Mouse (Mus musculus) kidney, postnatal 14 days (tissue): ENCODE data around the gene Prdm11.

Experiments
- DNase-seq: peaks from one replicate; pipeline ENCODE4 v3.0.0; 2022; ENCODE audit warnings: mixed read lengths

Gene Prdm11

GRCm38 (mm10) chr2:92917405-92918142 lies 128.4 kb downstream of the Prdm11 start:
- peak; percentile 71 for DNase-seq

DNA sequence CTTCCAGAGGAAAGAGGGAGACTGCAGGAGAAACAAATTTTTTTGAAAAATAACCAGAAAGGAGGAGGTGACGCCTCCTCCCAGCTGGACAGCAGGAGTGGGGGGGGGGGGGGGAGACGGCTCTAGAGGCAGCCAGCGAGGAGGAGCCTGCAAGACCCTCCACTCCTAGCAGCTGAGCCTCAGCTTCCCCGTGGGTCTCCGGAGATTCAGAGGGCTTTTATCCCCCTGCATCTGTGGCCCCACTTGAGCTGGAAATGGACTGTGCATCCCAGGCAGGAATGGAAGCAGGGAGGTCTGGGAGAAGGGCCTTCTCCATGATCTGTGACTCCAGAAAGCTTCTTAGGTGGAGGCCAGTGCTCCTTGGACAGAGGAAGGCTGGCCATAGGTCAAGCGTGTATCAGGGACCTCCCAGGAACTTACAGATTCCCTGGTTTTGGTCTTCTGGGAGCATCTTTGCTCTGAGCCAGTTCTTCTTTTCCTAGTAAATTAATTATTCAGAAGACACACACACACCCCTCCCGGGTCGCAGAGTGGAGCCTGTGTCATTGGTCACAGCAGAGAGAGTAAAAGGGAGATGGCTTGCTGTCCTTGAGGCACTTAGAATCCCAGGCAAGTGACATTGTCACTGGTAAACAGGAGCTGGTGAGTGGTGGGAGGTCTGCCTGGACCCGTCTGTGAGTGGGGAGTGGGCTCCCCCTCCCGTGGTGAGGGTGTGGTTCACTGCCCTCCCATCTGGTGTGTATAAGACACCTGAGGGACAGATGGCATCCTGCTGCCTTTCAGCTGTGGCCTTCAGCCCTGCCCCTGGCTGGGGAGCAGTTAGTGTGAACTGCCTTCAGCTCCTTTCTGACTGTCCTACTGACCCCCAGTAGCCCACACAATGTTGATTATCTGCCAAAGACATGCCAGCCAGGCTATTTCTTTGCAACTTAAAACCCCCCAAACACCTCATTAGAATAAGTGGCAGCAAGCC lies 130.0 kb downstream of the Prdm11 start:
- DNase-seq: no peak
